Mouse (Mus musculus) heart, embryonic 14.5 days (tissue): ENCODE data around the gene Ttc7. TPM values are rescaled to one million over a fixed set of nuclear protein-coding genes. Genes with fewer than 3 reads are reported as not detected.

Experiments used
- ATAC-seq: fragments of 200-750 bp; cut with Nextera tagmentation; 2 replicates; pipeline ENCODE4 v1.8.0; 2017; ENCODE audit warnings: low read depth, moderate TSS enrichment; ENCODE audit not compliant: insufficient number of reproducible peaks, insufficient read depth, low FRiP score
- H3K27ac ChIP-seq, 2 experiments: fragments of 200-500 bp in 1 of 2; fragments of 300-500 bp in 1 of 2; sonication (generic) in 1 of 2; replicated peaks in 1 of 2; 2 replicates each; pipeline ENCODE4 v1.5.1; 2012 to 2014; ENCODE audit warnings: low read depth in 2 of 2, low read length in 2 of 2, control low read depth in 1 of 2, mild to moderate bottlenecking in 1 of 2, mixed read lengths in 1 of 2; ENCODE audit not compliant: control insufficient read depth in 1 of 2, insufficient read depth in 1 of 2
- H3K27me3 ChIP-seq: fragments of 300-500 bp; sonication (generic); 2 replicates; pipeline ENCODE4 v1.6.1; 2014; ENCODE audit warnings: mild to moderate bottlenecking, low read length, control low read depth; ENCODE audit not compliant: control insufficient read depth, insufficient read depth
- H3K36me3 ChIP-seq: fragments of 300-500 bp; sonication (generic); 2 replicates; pipeline ENCODE4 v1.6.1; 2014; ENCODE audit warnings: mild to moderate bottlenecking, control low read depth, low read length, mixed read lengths; ENCODE audit not compliant: control insufficient read depth, insufficient read depth
- H3K4me1 ChIP-seq, 2 experiments: fragments of 200-500 bp in 1 of 2; fragments of 300-500 bp in 1 of 2; sonication (generic) in 1 of 2; 2 replicates each; pipeline ENCODE4 v1.6.1; 2012 to 2014; ENCODE audit warnings: low read length in 2 of 2, control low read depth in 1 of 2, mixed read lengths in 1 of 2; ENCODE audit not compliant: control insufficient read depth in 2 of 2, insufficient read depth in 2 of 2
- H3K4me2 ChIP-seq: fragments of 300-500 bp; sonication (generic); 2 replicates; pipeline ENCODE4 v1.6.1; 2014; ENCODE audit warnings: mild to moderate bottlenecking, low read length
- H3K4me3 ChIP-seq, 2 experiments: fragments of 200-500 bp in 1 of 2; fragments of 300-500 bp in 1 of 2; sonication (generic) in 1 of 2; 2 replicates each; pipeline ENCODE4 v1.5.1; 2012 to 2014; ENCODE audit warnings: low read length in 2 of 2, mild to moderate bottlenecking in 2 of 2, control low read depth in 1 of 2, low read depth in 1 of 2, moderate library complexity in 1 of 2; ENCODE audit not compliant: control insufficient read depth in 1 of 2, insufficient read depth in 1 of 2
- H3K9ac ChIP-seq: fragments of 300-500 bp; sonication (generic); 2 replicates; pipeline ENCODE4 v1.6.1; 2014; ENCODE audit warnings: mild to moderate bottlenecking, low read length
- H3K9me3 ChIP-seq: fragments of 300-500 bp; sonication (generic); 2 replicates; pipeline ENCODE4 v1.6.1; 2016; ENCODE audit warnings: low read length, control low read depth; ENCODE audit not compliant: control insufficient read depth
- WGBS: fragments of 180-500 bp; shearing (Covaris S2); extraction: QIAGEN DNeasy Blood & Tissue Kit; methylation state at CpG from one replicate; pipeline ENCODE4 v1.1.7; 2014; 5-methylcytosine and 5-hydroxymethylcytosine counted together
- polyA plus RNA-seq: library from polyadenylated mRNA; unstranded; fragments of >200 nt; fragmentation: Nextera tagmentation; extraction: Ambion mirVana; gene quantifications from 2 replicates; pipeline ENCODE4 v1.2.1, GENCODE M21; 2014

Gene Ttc7
- 1.3 and 2.5 TPM in 2 replicates for polyA plus RNA-seq

GRCm38 (mm10) chr17:87282706-87283053, at the start of gene Ttc7:
Gene Ttc7, plus strand, starts transcription at chr17:87282886.
- Histone ChIP-seq H3K27ac (peak within 1 kb of the TSS; percentile 58 to 84; a peak in 3 of 4 replicates), H3K9ac (peak within 1 kb of the TSS; percentile 82), H3K27me3 (peaks cover 24% of the 10 kb centered on the region), H3K4me3 (peak within 1 kb of the TSS; percentile 64 to 69), H3K36me3 (no peaks in the 10 kb centered on the region), H3K9me3 (no peaks in the 10 kb centered on the region), H3K4me2 (peak within 1 kb of the TSS; percentile 97), H3K4me1 (peaks cover 3 to 16% of the 10 kb centered on the region in 2 experiments; a peak in 2 of 4 replicates)
- 0% methylated on average over 27 of the region's 38 CpGs for WGBS
- peak; percentile 93 for ATAC-seq

- H3K27me3 ChIP-seq, result no peaks in the 10 kb centered on the region
- peaks cover 10 to 11% of the 10 kb centered on the region in 2 experiments for H3K4me1 ChIP-seq
- ATAC-seq, result no peak
- H3K9ac ChIP-seq, result no peak overlapping the region
- H3K36me3 ChIP-seq, result no peaks in the 10 kb centered on the region
- WGBS, result 94% methylated on average over 6 of the region's 6 CpGs
- H3K9me3 ChIP-seq, result no peaks in the 10 kb centered on the region
- no peak overlapping the region for H3K4me2 ChIP-seq
- H3K27ac ChIP-seq, result no peak overlapping the region
- no peak overlapping the region for H3K4me3 ChIP-seq
Measured at GRCm38 (mm10) chr17:87235019-87235418, 47.7 kb upstream of the Ttc7 start.

GRCm38 (mm10) chr17:87236725-87237650, 45.7 kb upstream of the Ttc7 start:
- no peak overlapping the region for H3K9ac ChIP-seq
- H3K27me3 ChIP-seq, result no peaks in the 10 kb centered on the region
- no peaks in the 10 kb centered on the region for H3K36me3 ChIP-seq
- no peak overlapping the region for H3K4me3 ChIP-seq
- peaks cover 10 to 11% of the 10 kb centered on the region in 2 experiments for H3K4me1 ChIP-seq
- H3K4me2 ChIP-seq, result peak overlapping the region; percentile 34
- H3K27ac ChIP-seq, result peak overlapping the region; percentile 23 to 26; a peak in 1 of 4 replicates
- H3K9me3 ChIP-seq, result no peaks in the 10 kb centered on the region
- no peak for ATAC-seq
- 30% methylated on average over 18 of the region's 18 CpGs for WGBS

GRCm38 (mm10) chr17:87237826-87238225, 44.9 kb upstream of the Ttc7 start:
- 85% methylated on average over 11 of the region's 11 CpGs for WGBS

GRCm38 (mm10) chr17:87246103-87246502, 36.6 kb upstream of the Ttc7 start:
- Histone ChIP-seq H3K4me2 (no peak overlapping the region), H3K36me3 (no peaks in the 10 kb centered on the region), H3K9me3 (0 out of 2 replicates have a peak, but pooled peaks cover 2% of the 10 kb centered on the region), H3K27ac (no peak overlapping the region), H3K4me1 (peaks cover 0 to 5% of the 10 kb centered on the region in 2 experiments; a peak in 2 of 4 replicates), H3K4me3 (no peak overlapping the region), H3K27me3 (no peaks in the 10 kb centered on the region), H3K9ac (no peak overlapping the region)
- 52% methylated on average over 9 of the region's 9 CpGs for WGBS
- ATAC-seq, result no peak

More at GRCm38 (mm10) chr17:87237826-87238225, 44.9 kb upstream of the Ttc7 start:
- Histone ChIP-seq H3K27ac (no peak overlapping the region), H3K4me2 (no peak overlapping the region), H3K4me1 (peaks cover 10 to 11% of the 10 kb centered on the region in 2 experiments), H3K9me3 (0 out of 2 replicates have a peak, but pooled peaks cover 2% of the 10 kb centered on the region), H3K9ac (no peak overlapping the region), H3K4me3 (no peak overlapping the region), H3K36me3 (no peaks in the 10 kb centered on the region), H3K27me3 (no peaks in the 10 kb centered on the region)
- no peak for ATAC-seq

- WGBS, result 72% methylated on average over 8 of the region's 8 CpGs
- no peaks in the 10 kb centered on the region for H3K27me3 ChIP-seq
Measured at GRCm38 (mm10) chr17:87254384-87254783, 28.3 kb upstream of the Ttc7 start.

GRCm38 (mm10) chr17:87255672-87256071, 27.0 kb upstream of the Ttc7 start:
- 0 out of 2 replicates have a peak, but pooled peaks cover 2% of the 10 kb centered on the region for H3K9me3 ChIP-seq
- H3K36me3 ChIP-seq, result peaks cover 71% of the 10 kb centered on the region
- H3K27ac ChIP-seq, result no peak overlapping the region
- H3K4me3 ChIP-seq, result no peak overlapping the region
- no peaks in the 10 kb centered on the region for H3K27me3 ChIP-seq
- no peak for ATAC-seq
- no peak overlapping the region for H3K9ac ChIP-seq
- H3K4me2 ChIP-seq, result no peak overlapping the region
- no peaks in the 10 kb centered on the region for H3K4me1 ChIP-seq
- 84% methylated on average over 16 of the region's 16 CpGs for WGBS

More at GRCm38 (mm10) chr17:87254384-87254783, 28.3 kb upstream of the Ttc7 start:
- Histone ChIP-seq H3K4me1 (no peaks in the 10 kb centered on the region), H3K36me3 (peaks cover 59% of the 10 kb centered on the region), H3K4me2 (no peak overlapping the region), H3K9ac (no peak overlapping the region), H3K27ac (no peak overlapping the region), H3K9me3 (no peaks in the 10 kb centered on the region), H3K4me3 (no peak overlapping the region)
- no peak for ATAC-seq
